Mouse (Mus musculus): ENCODE measurements around the gene Hacl1. TPM values are rescaled to one million over a fixed set of nuclear protein-coding genes. Genes with fewer than 3 reads are reported as not detected.

Hacl1 gene
- polyA plus RNA-seq, 1 experiment from 2014 or later, result 8.7 TPM

GRCm38 (mm10) chr14:31659501-31660181 is 18.6 kb upstream of the Hacl1 start:
- H3K36me3 ChIP-seq, result no peaks in the 10 kb centered on the region
- H3K4me1 ChIP-seq, result peaks cover 48% of the 10 kb centered on the region
- no peak overlapping the region for H3K9ac ChIP-seq (replicated peaks)
- no peak overlapping the region for H3K4me3 ChIP-seq
- H3K4me2 ChIP-seq (replicated peaks), result no peak overlapping the region
- 79% methylated on average over 10 of the region's 10 CpGs for WGBS
- H3K27ac ChIP-seq (replicated peaks), result no peak overlapping the region
- H3K27me3 ChIP-seq, result no peaks in the 10 kb centered on the region
- no peaks in the 10 kb centered on the region for H3K9me3 ChIP-seq
- no peak for ATAC-seq (ENCODE audit: low FRiP score, low read depth)

- Histone ChIP-seq H3K9ac (replicated peaks) (no peak overlapping the region), H3K4me1 (peaks cover 36% of the 10 kb centered on the region), H3K4me2 (replicated peaks) (no peak overlapping the region), H3K36me3 (no peaks in the 10 kb centered on the region), H3K27me3 (no peaks in the 10 kb centered on the region), H3K9me3 (no peaks in the 10 kb centered on the region), H3K27ac (replicated peaks) (no peak overlapping the region), H3K4me3 (no peak overlapping the region)
- no peak for ATAC-seq (ENCODE audit: low FRiP score, low read depth)
- WGBS, result 94% methylated on average over 8 of the region's 8 CpGs
Measured at GRCm38 (mm10) chr14:31658126-31658680, 17.1 kb upstream of the Hacl1 start.

- Histone ChIP-seq H3K36me3 (no peaks in the 10 kb centered on the region), H3K4me2 (replicated peaks) (no peak overlapping the region), H3K9ac (replicated peaks) (no peak overlapping the region), H3K9me3 (no peaks in the 10 kb centered on the region), H3K4me1 (peaks cover 24% of the 10 kb centered on the region), H3K27ac (replicated peaks) (no peak overlapping the region), H3K4me3 (no peak overlapping the region), H3K27me3 (no peaks in the 10 kb centered on the region)
- WGBS, result 49% methylated on average over 5 of the region's 5 CpGs
- peak; percentile 53; the same call in 1 of the 2 replicates for ATAC-seq (ENCODE audit: low FRiP score, low read depth)
Measured at GRCm38 (mm10) chr14:31656857-31657645, 16.0 kb upstream of the Hacl1 start.

DNA sequence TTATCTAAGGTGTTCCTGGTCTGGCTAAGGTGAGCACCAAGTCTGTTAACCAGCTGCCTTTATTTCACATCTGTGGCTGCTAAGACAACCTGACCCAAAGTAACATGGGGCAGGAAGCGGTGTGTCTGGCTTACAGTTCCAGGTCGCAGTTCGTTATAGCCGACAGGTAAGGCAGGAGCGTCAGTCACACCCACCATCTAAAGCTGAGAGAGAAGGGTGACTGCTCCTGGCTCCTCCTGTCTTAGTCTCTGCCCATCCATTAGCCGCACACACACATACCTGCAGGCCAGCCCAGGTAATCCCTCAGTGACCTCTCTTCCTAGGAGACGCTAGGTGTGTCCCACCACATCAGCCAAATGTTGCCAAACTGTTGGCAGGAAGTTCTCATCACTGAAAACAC is 15.3 kb upstream of the Hacl1 start:
- no peak overlapping the region for H3K4me3 ChIP-seq
- no peak overlapping the region for H3K9ac ChIP-seq (replicated peaks)
- no peaks in the 10 kb centered on the region for H3K36me3 ChIP-seq
- no peak for ATAC-seq (ENCODE audit: low FRiP score, low read depth)
- WGBS, result 77% methylated on average over 7 of the region's 7 CpGs
- H3K4me1 ChIP-seq, result peaks cover 21% of the 10 kb centered on the region; the same call in 1 of the 2 replicates
- no peaks in the 10 kb centered on the region for H3K9me3 ChIP-seq
- H3K4me2 ChIP-seq (replicated peaks), result no peak overlapping the region
- no peak overlapping the region for H3K27ac ChIP-seq (replicated peaks)
- no peaks in the 10 kb centered on the region for H3K27me3 ChIP-seq

GRCm38 (mm10) chr14:31655406-31655805 is 14.3 kb upstream of the Hacl1 start:
- H3K27me3 ChIP-seq, result no peaks in the 10 kb centered on the region
- 72% methylated on average over 14 of the region's 14 CpGs for WGBS
- H3K9ac ChIP-seq (replicated peaks), result no peak overlapping the region
- no peak for ATAC-seq (ENCODE audit: low FRiP score, low read depth)
- peaks cover 1% of the 10 kb centered on the region; the same call in 1 of the 2 replicates for H3K9me3 ChIP-seq
- no peak overlapping the region for H3K4me2 ChIP-seq (replicated peaks)
- no peak overlapping the region for H3K27ac ChIP-seq (replicated peaks)
- peaks cover 14% of the 10 kb centered on the region; the same call in 1 of the 2 replicates for H3K4me1 ChIP-seq
- H3K4me3 ChIP-seq, result no peak overlapping the region
- H3K36me3 ChIP-seq, result no peaks in the 10 kb centered on the region

DNA sequence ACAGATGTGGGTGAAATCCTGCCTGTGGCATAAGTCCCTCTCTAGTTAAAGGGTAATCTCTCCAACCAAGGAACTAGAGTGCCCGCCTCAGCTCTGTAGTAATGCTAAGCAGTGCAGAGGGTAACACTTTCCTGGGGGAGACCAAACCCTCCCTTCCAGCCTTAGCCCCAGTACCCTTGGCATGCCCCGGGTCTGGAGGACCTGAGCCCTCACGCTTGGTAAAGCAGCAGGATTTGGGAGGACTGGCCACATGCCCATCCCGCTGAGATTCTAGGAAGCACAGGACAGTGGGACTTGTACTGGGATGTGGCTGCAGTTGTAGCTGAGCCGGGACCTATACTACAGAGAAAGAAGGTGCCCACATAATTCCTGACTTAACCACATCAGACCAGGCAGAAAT is 13.7 kb upstream of the Hacl1 start:
- Histone ChIP-seq H3K4me2 (replicated peaks) (no peak overlapping the region), H3K27me3 (no peaks in the 10 kb centered on the region), H3K9ac (replicated peaks) (no peak overlapping the region), H3K4me3 (no peak overlapping the region), H3K27ac (replicated peaks) (no peak overlapping the region), H3K4me1 (peaks cover 10% of the 10 kb centered on the region; the same call in 1 of the 2 replicates), H3K9me3 (peaks cover 3% of the 10 kb centered on the region; the same call in 1 of the 2 replicates), H3K36me3 (no peaks in the 10 kb centered on the region)
- ATAC-seq (ENCODE audit: low FRiP score, low read depth), result no peak
- WGBS, result 83% methylated on average over 5 of the region's 5 CpGs

GRCm38 (mm10) chr14:31653101-31653875 is 12.2 kb upstream of the Hacl1 start:
- Histone ChIP-seq H3K27ac (replicated peaks) (no peak overlapping the region), H3K27me3 (no peaks in the 10 kb centered on the region), H3K9ac (replicated peaks) (no peak overlapping the region), H3K4me2 (replicated peaks) (no peak overlapping the region), H3K36me3 (no peaks in the 10 kb centered on the region), H3K4me1 (0 out of 2 replicates have a peak, but pooled peaks cover 4% of the 10 kb centered on the region), H3K4me3 (no peak overlapping the region), H3K9me3 (peaks cover 3% of the 10 kb centered on the region; the same call in 1 of the 2 replicates)
- ATAC-seq (ENCODE audit: low FRiP score, low read depth), result no peak
- 85% methylated on average over 14 of the region's 14 CpGs for WGBS

- ATAC-seq (ENCODE audit: low FRiP score, low read depth), result no peak
- peaks cover 3% of the 10 kb centered on the region; the same call in 1 of the 2 replicates for H3K9me3 ChIP-seq
- no peak overlapping the region for H3K27ac ChIP-seq (replicated peaks)
- no peak overlapping the region for H3K4me2 ChIP-seq (replicated peaks)
- H3K9ac ChIP-seq (replicated peaks), result no peak overlapping the region
- no peaks in the 10 kb centered on the region for H3K36me3 ChIP-seq
- no peaks in the 10 kb centered on the region for H3K27me3 ChIP-seq
- H3K4me3 ChIP-seq, result no peak overlapping the region
- 100% methylated on average over 1 of the region's 1 CpGs for WGBS
- 0 out of 2 replicates have a peak, but pooled peaks cover 4% of the 10 kb centered on the region for H3K4me1 ChIP-seq
Measured at GRCm38 (mm10) chr14:31652624-31653023, 11.5 kb upstream of the Hacl1 start.

- Histone ChIP-seq H3K4me2 (replicated peaks) (no peak overlapping the region), H3K4me3 (no peak overlapping the region), H3K4me1 (no peaks in the 10 kb centered on the region), H3K36me3 (no peaks in the 10 kb centered on the region), H3K9me3 (peaks cover 3% of the 10 kb centered on the region; the same call in 1 of the 2 replicates), H3K27ac (replicated peaks) (no peak overlapping the region), H3K27me3 (no peaks in the 10 kb centered on the region), H3K9ac (replicated peaks) (no peak overlapping the region)
- WGBS, result 82% methylated on average over 5 of the region's 5 CpGs
- ATAC-seq (ENCODE audit: low FRiP score, low read depth), result no peak
Measured at GRCm38 (mm10) chr14:31652106-31652505, 11.0 kb upstream of the Hacl1 start.

GRCm38 (mm10) chr14:31651206-31651605 is 10.1 kb upstream of the Hacl1 start:
- Histone ChIP-seq H3K4me1 (no peaks in the 10 kb centered on the region), H3K27ac (replicated peaks) (no peak overlapping the region), H3K36me3 (no peaks in the 10 kb centered on the region), H3K9me3 (peaks cover 3% of the 10 kb centered on the region; the same call in 1 of the 2 replicates), H3K4me2 (replicated peaks) (no peak overlapping the region), H3K9ac (replicated peaks) (no peak overlapping the region), H3K4me3 (no peak overlapping the region), H3K27me3 (no peaks in the 10 kb centered on the region)
- no peak for ATAC-seq (ENCODE audit: low FRiP score, low read depth)
- WGBS, result 90% methylated on average over 7 of the region's 7 CpGs

DNA sequence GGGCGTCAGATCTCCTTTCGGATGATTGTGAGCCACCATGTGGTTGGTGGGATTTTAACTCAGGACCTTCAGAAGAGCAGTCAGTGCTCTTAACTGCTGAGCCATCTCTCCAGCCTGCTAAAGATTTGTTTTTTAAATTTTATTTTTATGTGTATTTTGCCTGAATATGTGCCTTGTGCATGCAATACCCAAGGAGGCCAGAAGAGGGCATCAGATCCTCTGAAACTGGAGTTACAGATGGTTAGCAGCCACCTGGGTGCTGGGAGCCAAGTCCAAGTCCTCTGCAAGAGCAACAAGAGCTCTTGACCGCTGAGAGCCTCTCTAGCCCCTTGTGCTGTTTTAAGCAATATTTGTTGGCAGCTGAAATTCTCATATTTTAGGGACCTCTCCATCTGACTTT is 9.3 kb upstream of the Hacl1 start:
- Histone ChIP-seq H3K27me3 (no peaks in the 10 kb centered on the region), H3K4me2 (replicated peaks) (no peak overlapping the region), H3K36me3 (no peaks in the 10 kb centered on the region), H3K4me3 (no peak overlapping the region), H3K27ac (replicated peaks) (no peak overlapping the region), H3K9me3 (peaks cover 3% of the 10 kb centered on the region; the same call in 1 of the 2 replicates), H3K9ac (replicated peaks) (no peak overlapping the region), H3K4me1 (no peaks in the 10 kb centered on the region)
- over 99% methylated on average over 3 of the region's 3 CpGs for WGBS
- ATAC-seq (ENCODE audit: low FRiP score, low read depth), result no peak

Data from midbrain, embryonic 12.5 days (tissue).